Mouse (Mus musculus) spleen, postnatal 10 days (tissue): Measurements from ENCODE around the gene Fahd1.
A peak's percentile ranks its signal among the peaks of the same experiment; 100 is the strongest.

Source experiments
- DNase-seq, 2 experiments: peaks; one replicate each; pipeline ENCODE4 v3.0.0; 2021 to 2022; ENCODE audit warnings: low spot score in 2 of 2

Fahd1 gene

DNA sequence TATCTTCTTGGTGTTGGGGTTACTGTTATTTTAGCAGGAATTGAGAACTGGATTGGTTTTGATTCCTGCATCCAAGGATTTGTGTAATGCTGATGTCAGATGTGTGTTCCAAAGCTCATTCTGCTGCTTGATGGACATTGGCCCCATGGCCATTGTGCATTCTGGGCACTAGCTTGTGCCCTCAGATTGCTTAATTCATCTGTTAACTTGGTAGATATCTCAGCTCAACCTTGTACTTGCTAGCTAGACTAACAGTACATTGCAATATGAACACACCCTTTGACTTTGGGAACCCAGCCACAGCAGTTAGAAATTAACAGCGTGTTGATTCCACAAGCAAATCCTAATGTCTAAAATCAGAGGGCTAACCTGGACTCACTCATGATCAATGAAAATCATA lies 2.8 kb downstream of the Fahd1 start:
- DNase-seq = no peak

DNA sequence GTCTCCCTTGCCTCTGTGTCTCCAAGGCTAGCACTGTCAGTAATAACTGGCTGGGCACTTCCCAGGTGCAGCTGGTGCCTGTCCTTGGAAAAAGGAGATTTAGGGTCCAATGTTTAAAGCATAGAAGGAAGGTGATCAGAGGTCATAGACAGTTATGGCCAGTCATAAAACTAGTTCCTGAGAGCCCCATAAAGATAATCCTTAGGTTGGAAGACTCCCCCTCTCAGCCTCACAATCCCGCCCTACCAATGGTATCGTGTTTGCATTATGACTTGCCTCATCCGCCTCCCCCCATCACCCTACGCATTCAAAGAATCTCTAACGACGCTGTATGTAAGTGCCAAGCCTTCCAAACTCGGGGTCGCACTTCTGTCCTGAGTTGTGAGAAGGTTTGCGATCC lies 5.6 kb downstream of the Fahd1 start:
- DNase-seq = no peak

DNA sequence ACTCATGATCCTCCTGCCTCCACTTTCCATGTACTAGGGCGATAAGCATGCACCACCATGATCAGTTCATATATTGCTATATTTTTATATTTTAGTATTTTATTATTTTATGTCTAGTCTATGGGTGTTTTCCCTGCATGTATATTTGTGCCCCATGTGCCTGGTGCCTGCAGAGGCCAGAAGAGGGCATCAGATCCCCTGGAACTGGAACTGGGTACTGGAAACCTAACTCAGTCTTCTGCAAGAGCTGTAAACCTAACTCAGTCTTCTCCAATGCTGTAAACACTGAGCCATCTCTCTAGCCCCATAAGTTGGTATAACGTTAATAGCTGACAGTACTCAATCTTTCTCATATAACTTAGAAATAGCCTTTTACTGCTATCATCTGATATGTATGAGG lies 7.5 kb downstream of the Fahd1 start:
- peak in 1 of 2 experiments; percentile 53 for DNase-seq

- peak; percentile 31 to 65 for DNase-seq
Observed at GRCm38 (mm10) chr17:24841133-24841532, 9.0 kb downstream of the Fahd1 start.

- no peak for DNase-seq
Observed at GRCm38 (mm10) chr17:24840341-24840740, 9.8 kb downstream of the Fahd1 start.

DNA sequence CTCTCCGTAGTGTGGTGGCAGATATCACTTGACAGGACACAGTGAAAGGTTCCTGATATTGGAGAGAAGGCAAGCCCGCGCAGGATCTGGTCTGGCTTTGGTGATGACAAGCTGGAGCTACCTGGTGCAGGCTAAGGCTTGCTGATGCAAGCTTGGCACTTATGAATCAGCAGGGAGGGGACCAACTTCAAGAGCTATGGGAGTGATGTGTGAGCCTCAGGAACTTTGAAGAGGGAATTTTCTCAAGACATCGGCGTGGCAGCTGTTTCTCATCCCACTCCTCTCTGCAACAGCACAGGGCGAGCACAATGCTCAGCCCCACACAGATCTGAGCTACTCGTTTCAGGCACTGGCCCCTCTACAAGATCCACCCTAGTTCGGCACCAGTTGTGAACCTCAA lies 10.3 kb downstream of the Fahd1 start, which contains the start of gene Hagh:
Hagh (plus strand) TSS at position 302 of the 400 bp plus-strand sequence.
- DNase-seq = no peak

DNA sequence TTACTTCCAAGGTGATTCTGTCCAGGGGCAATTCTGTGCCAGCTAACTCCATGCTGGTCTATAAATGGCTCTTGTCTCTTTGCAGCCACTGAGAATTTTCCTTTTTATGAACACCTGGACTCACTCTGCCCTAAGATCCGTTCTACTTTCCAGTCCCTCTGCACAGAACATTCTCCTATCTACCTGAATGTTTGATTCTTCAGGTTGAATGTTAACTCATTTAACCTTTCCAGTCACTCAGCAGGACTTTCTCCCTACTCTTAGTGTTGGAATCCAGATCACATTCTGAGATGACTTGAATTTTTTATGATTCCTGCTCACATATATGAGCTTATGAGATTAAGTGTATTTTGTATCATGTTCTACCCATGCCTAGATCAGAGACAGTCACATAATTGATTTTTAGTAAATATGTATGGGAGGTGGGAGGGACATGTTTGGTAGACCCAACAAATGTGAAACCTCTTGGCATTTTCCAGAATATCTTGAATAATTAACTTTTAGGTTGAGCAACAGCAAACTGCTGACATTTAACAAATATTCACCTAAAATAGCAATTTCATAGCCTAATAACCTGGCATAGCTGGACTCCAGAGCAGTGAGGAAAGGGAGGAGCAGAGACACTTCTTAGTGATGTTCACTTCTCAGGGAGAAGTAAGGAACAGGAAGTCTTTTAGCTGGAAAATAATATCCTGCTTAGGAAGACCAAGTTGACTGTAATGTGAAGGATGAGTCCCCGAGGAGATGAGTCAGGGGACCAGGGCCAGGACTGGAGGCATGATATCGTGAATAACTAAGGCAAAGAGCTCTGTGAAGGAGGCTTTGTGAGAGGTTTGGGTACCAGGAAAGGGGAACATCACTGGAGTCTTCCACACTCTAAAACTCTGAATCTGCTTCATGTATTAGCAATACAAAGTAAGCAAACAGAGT lies 28.5 kb downstream of the Fahd1 start:
- no peak for DNase-seq

DNA sequence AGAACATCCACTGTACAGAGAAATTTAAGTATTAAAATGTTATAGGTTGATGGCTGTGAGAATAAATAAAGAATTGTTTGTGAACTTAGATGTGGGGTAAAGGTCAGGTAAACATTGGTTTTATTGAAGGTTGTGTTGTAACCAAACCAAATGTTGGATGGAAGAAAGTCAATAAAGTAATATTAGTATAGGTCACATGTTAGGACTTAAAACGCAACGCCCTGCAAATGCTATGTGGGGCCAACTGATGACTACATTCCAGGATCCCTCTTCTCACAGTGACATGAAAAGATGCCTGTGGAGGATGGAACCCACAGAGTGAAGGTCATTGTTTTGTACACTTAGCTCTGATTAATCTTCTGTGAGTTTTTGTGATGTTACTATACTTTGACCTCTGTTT lies 30.7 kb downstream of the Fahd1 start:
- DNase-seq = no peak

DNA sequence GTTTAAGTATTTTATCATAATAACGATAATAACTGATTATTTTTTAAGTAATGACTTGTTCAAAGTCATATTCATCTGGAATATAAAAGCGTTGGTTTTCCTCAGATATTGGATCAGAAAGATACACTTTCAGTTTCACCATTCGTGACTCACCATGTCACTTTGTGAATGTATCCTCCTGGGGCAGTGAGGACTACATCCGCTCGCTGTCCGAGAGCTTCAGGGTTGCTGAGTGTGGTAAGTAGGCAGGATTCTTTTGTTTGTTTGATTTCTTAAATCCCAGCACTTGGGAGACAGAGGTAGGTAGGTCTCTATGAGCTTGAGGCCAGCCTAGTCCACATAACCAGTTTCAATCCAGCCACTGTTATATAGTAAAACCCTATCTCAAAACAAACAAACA lies 32.0 kb downstream of the Fahd1 start:
- DNase-seq = no peak

DNA sequence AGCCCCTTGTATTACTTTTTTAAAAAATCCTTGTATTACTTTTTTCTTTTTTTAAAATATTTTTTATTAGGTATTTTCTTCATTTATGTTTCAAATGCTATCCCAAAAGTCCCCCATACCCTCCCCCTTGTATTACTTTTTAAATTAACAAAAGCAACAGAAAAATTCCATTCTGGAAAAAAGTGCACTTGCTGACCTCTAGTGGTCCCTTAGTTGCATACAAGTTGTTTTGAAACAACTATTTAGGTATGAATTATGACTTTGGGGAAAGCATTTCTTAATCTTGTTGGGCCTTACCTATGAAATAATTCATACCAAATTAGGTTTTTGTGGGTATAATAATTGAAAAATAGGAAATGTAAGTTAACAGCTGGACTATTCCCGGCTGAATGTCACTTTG lies 32.7 kb downstream of the Fahd1 start:
- DNase-seq = no peak

GRCm38 (mm10) chr17:24815256-24815655 lies 34.9 kb downstream of the Fahd1 start:
- no peak for DNase-seq

DNA sequence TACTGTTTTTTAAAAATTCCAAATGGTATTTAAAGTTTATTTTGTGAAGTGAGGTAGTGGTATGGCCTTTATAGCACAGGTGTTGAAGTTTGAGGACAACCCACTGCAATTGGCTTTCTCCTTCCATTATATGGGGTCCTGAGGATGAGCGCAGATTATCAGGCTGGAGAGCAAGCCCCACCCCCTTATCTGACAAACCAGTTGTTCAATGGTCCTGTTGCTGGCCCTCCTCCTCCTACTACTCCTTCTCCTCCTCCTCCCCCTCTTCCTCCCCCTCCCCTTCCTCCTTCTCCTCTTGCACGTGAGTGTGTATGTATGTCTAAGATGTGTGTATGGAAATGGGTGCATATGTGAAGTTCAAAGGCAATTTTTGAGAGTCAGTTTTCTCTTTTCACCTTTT lies 37.9 kb downstream of the Fahd1 start:
- no peak for DNase-seq

GRCm38 (mm10) chr17:24811211-24811610 lies 39.0 kb downstream of the Fahd1 start:
- no peak for DNase-seq

- DNase-seq = peak; percentile 78 to 87
Observed at GRCm38 (mm10) chr17:24803952-24804951, 45.9 kb downstream of the Fahd1 start, which contains the start of gene Meiob. Gene Meiob, plus strand, starts transcription at chr17:24804289.

GRCm38 (mm10) chr17:24800524-24800923 lies 49.6 kb downstream of the Fahd1 start:
- no peak for DNase-seq

GRCm38 (mm10) chr17:24799476-24799875 lies 50.7 kb downstream of the Fahd1 start:
- DNase-seq = no peak
